Mouse (Mus musculus) adrenal gland, adult (tissue): ENCODE measurements around the gene Pdzk1ip1.

Source experiments
- DNase-seq, 2 experiments: peaks; one replicate each; pipeline ENCODE4 v3.0.0; 2022 to 2023; ENCODE audit warnings: low spot score in 1 of 2; ENCODE audit not compliant: inconsistent age in 2 of 2

The Pdzk1ip1 gene

DNA sequence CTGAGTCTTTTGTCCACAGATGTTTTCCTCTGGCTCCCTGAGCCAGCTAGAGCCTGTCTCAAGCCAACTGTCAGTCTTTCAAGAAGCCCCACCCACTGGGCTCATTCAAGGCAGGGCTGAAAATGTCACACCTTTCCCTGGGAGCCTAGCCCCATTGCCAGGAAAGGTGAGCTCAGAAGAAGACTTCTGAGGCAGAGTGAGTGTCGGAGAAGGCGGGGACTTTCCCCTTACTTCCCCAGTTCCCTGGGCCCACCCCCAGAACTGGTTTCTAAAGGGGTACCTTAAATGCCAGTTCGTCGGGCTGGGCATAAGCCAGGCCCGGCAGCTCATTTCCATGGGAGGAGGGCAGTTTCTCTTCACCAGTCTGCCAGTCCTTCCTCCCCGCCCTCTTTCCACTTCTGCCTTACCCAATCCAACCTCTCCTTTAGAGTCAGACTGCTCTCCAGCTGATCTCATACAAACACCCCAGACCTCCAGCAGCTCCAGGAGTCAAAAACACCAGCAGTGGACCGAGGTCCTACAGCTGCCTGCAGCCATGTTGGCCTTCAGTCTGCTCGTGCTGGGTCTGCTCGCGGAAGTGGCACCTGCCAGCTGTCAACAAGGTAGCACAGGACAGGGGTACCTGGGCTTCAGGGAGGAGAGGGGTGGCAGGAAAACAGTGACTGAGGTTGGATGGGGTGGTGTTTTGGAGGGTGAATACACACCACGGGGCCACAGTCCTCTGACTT, at the start of gene Pdzk1ip1:
Pdzk1ip1 (plus strand) TSS at position 98 of the 728 bp plus-strand sequence.
- no peak for DNase-seq

DNA sequence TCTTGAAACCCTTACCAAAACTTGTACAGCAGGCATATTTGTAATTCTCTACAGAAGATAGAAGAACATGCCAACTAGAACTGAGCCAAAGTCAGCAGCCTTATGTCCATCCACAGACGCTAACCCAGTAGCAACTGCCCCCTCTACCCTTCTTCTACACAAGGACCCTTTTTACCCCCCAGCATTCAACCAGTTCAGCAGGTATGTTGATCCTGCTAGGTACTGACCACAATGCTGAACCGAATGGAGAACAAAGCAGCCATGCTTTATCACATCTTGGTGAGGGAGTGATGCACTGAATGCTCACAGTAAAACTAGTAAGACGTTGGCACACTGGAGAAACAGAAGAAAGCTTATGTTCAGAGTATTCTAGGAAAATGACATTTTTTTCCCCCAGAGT, 42.9 kb upstream of the Pdzk1ip1 start:
- DNase-seq = no peak

DNA sequence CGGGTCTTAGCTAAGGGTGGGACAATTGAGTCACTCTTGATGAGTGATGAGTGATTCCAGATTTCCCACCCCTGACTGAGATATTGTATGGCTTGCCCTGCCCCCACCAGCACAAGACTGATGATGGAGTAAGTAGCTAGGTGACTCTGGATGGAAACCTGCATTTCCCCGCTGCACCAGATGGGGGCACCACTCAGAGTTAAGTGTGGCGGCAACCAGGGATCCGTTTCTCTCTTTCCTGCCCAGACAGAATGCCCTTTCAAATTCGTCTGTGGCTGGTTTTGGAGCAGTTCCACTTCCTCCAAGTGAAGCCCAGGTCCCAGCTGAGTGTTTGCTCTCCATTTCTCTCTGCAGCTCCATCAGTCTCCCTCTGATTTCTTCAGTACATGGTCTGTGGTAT, 40.8 kb upstream of the Pdzk1ip1 start:
- peak; percentile 43 to 80 for DNase-seq

DNA sequence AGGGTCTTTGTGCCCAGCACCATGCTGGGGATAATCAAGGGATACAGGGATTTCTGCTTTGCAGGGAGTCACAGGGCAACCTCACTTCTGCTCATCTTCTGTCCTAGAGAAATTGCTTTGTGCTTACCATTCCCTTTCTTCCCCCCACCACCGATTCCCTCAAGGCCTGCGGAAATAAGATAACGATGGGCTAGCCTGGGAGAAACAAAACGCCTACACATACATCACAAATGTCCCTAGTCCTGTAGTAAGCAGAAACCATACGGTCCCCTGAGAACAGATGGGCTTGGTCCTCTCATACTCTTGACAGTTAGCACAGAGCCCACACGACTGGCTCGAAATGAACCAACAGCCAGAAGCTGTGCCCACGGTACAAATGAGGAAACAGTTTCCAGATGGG, 40.3 kb upstream of the Pdzk1ip1 start:
- no peak for DNase-seq

DNA sequence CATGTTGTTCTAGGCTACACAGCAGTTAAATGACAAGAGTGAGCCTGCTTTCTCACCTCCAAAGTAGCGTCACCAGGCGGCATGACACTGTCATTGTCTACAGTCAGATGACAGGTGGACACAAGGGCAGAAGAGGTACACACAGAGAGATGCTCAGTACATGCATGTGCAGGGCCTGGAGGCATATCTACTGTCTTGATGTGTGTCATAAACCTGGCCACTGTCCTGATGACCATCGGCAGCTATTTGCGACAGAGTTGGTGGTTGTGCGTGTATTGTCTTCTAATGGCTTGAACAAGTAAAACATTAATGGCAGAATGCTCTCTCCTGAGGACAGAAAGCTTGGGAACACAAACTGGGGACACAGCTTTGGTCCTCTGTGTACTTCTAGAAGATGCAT, 37.3 kb upstream of the Pdzk1ip1 start:
- no peak for DNase-seq

DNA sequence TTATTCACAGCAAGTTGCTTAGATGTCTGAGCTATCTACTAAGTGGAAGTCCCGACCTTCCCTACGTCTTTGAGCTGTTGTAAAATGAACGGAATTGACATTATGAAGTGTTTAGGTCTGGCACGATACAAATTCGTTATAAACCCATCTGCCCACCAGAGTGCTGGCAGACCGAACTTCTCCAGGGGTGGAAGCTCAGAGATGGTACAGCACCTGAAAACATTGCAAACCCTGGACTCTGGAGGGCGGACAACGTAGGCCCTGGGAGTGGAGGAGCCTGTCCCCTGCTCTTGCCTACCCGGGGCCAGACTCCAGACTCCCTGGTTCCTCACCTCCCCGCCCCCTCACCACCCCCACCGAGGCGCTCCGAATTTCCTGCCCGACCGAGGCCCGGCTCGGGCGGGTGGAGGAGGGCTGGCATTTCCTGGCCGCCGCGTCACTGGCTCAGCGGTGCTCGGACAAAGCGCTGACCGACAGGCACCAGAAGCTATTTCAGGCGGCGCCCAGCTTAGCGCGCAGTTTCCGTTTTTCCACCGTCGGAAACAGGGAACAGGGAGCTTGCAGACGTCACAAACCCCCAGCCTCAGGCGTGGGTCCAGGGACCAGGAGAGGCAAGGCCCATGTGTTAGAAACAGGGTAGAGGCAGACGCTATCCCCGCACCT, 36.0 kb upstream of the Pdzk1ip1 start:
- DNase-seq = peak; percentile 74 to 85

DNA sequence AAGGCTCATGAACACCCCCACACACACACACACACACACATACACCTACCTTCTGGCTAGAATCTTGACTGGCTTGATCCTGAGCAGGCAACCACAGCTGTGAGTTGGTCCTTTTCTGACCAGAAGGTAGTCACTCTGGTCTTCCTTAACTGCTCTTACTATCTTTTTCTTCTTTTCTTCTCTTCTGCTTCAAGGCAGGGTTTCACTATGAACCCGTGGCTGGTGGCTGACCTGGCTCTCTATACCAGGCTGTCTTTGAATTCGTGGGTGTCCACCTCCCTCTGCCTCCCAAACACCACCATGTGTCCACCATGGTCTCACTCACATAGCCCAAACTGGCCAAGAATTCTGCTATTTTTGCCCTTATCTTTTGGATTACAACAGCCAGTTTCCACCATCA, 33.5 kb upstream of the Pdzk1ip1 start:
- no peak for DNase-seq

DNA sequence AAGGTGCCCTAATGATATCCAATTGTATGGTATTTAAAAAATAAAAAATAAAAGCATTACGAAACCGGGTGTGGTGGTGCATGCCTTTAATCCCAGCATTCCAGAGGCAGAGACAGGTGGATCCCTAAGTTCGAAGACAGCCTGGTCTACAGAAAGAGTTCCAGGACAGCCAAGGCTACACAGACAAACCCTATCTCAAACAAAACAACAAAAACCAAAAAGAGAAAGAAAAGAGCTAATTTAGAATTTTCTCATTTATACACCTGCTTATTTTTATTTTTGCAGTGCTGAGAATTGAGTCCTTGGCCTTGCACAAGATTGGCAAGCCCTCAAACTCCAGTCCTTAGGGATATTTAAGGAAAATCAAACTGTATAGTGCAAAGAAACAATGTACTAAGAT, 32.8 kb upstream of the Pdzk1ip1 start:
- no peak for DNase-seq

DNA sequence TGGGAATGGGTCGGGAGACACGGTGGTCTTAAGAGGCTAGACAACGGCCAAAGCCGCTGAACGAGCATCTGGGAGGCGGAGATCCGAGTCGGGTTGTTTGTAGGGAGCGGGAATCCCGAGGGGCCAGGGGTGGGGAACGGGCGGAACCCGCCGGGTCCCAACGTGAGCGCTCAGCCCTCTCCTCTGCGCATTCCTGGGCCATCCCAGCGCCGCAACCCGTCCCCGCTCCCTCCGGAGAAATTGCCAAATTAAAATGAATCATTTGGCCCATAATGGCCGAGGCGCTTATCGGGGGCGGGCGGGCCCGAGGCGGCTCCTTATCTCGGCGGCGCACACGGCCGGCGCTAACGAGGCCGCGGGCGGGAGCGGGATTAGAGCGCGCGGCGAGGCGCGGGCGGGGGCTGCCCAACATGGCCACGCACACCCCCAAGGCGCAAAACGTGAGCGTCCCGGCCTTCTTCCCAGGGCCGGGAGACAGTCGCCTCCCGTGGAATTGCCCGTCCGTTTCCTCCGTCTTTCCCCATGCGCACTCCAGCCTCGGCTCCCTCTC, 32.1 kb upstream of the Pdzk1ip1 start, which contains the start of gene Tal1:
Tal1 (plus strand) TSS at position 56 of the 550 bp plus-strand sequence.
- DNase-seq = peak in 1 of 2 experiments; percentile 61

DNA sequence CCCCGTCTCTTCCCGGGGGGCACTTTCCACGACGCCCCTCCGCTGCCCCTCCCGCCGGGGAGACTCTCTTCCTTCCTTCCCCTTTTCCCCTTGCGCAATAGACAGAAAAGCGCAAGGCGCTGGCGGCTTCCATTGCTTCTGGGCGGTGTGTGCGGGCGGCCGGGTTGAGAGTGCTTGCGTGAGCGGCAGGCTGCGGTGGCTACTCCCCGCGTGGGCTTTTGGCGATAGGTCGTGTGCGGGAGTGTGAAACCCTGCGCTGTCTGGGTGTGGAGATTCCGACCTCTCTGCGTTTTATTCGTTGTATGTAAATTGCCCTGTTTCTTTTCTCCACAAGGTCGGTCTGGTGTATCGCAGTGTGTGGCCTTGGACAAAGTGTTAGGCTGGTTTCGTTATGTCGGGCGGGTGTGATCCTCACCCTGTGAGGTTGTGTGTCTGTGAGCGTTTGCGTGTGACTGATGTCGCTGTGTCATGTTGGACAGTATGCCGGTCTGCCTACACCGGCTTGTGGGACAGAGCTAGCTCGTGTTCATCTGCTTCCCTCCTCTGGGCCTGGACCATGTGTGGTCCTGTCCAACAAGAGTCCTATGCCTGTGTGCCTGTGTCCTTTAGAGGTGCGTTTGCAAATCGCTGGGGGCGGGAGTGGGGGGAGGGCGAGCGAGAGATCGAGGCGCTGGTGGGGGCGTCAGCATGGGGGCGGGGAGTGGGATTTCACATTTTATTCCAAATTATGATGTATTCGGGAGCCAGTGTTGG, 31.4 kb upstream of the Pdzk1ip1 start:
- peak; percentile 27 to 85 for DNase-seq

DNA sequence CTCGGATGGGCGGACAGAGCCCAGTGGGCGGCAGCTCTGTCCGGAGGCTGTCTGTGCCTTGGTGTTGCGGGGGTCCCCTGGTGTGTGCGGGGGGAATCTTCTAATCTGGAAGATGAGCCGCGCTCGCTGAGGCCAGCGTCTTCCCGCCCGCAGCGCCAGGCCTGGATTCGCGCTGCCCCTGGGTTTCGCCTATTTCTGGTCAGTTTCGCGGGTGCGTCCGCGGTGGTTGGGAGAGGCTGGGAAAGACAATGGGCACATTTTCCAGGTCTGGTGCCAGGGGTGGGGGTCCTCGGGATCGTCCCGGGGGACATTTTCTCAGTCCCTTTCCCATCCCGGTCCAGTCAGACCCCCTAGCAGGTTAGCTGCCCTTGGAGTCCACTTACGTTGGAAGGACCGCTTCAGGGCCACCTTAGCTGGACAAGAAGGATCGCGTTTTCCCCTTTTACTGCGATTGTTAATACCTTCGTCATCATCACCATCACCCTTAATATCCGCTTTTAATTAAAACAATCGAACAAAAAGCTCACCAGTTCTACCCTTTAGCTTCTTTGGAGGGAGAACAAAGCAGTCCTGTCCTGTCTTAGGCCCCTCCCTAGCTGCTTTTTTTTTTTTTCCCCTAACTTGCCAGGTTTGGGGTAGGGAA, 30.7 kb upstream of the Pdzk1ip1 start:
- DNase-seq = peak; percentile 17 to 64

DNA sequence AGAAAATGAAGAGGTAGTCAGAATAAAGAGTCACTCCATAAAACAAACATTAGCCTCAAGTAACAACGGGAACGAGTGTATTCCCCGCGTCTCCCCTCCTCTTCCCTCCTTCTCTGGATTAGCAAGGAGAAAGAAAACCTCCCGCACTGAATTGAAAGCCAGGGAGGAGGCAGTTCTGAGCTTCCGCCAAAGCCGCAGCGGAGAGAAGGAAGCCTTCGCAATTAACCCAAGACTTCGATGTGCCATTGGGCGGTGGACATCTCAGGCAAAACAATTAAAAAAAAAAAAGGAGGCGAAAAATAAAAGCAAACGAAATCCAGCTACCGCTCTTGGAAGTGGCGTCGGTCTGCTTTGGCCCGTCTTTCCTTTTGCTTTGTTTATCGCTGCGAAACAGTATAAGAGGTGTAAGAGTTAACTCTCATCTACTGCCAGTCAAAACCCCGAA, 30.2 kb upstream of the Pdzk1ip1 start:
- DNase-seq = no peak

DNA sequence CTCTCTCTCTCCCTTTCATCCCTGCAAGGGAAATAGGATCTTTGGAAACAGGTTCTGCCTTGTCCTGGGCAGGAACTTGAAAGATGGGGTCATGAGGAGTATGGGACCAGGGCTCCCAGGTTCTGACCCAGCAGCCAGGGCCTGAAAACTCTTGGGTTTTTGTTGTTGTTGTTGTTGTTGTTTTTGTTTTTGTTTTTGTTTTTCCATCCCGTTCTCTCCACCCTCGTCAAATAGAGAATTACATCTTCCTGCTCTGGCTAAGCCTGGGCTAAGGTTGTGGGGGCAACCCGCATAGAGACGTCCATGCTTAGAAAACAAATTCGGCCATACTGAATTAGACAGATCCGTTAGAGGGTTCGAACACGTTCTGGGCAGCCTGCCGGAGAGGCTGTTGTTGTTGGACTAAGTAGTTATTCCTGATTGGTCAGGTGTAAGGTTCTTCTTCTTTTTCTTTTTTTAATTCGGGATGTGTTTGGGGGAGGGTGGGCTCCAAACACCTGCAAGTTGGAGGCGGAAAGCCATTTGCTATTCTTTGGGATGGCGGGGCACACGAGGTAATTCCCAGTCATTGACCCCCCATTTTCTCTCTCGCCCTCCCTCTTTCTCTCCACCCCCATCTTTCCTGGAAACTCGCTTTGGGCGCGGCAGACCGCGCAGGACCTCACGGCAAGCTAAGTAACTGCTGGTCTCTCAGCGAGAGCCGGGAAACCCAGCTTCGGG, 29.5 kb upstream of the Pdzk1ip1 start:
- DNase-seq = peak in 1 of 2 experiments; percentile 40

DNA sequence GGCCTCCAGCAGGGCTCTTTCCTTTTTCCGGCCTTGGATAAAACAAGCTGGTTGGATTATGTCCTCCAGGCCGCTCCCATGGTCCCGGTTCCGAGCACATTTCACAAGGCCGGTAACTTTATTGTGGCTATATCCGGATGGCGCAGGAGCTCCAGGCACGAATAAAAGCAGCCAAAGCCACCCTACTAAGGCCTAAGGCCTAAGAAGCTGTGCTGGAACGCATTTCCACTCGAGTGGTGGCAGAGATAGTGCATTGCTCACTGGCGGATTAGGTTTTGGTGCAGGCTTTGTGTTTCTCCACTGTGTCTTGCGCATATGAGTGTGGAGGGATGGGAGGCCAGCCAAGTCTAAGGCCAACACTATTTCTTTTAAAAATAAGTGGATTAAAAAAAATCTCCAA, 28.6 kb upstream of the Pdzk1ip1 start:
- DNase-seq = peak in 1 of 2 experiments; percentile 63

DNA sequence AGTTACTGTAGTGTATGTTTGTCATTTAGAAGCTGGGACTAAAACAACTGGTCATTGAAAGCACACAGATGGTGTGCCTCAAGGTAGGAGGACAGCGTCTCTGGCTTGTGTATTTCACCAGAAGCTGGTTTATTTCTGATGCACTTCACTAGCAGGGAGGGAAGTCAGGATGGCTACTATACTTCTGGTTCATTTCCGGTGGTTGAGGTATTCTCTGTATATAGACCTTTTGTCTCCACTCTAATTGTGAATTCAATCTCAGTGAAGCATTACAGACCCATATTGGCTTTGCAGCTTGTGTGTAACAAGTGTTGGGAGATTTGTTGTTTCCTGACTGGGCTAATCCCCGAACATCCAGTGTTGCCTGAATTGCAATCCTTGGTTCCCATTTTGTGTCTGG, 27.8 kb upstream of the Pdzk1ip1 start:
- DNase-seq = no peak

DNA sequence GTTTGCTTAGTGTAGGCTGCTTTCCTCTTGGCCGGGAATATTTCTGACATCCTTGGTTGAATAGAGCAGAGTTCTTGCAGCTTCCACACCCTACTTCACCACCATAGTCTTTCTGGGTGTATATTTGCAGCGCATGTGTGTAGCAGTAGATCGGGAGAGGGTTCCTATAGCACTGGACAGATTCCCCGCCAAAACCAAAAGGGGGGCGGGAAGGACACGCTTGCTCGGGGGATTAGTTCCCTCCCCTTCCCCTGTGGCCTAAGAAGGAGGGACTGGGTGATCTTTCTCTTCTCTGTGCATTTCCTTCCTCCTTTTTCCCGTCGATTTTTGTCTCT, 26.0 kb upstream of the Pdzk1ip1 start:
- DNase-seq = no peak

DNA sequence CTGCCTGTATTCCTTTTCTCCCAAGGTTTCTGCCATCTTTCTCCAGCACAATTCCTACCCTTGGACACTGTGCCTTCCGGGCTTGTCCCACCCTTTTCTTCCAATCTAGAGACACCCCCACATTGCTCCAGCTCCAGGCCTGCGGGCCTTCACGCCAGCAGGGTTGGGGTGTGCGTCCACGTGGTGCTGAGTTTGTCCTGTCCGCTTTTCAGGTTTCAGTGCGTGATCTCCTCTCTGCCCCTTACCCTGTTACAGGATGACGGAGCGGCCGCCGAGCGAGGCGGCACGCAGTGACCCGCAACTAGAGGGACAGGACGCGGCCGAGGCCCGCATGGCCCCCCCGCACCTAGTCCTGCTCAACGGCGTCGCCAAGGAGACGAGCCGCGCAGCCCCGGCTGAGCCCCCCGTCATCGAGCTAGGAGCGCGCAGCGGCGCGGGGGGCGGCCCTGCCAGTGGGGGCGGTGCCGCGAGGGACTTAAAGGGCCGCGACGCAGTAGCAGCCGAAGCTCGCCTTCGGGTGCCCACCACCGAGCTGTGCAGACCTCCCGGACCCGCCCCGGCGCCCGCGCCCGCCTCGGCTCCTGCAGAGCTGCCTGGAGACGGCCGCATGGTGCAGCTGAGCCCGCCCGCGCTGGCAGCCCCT, 25.5 kb upstream of the Pdzk1ip1 start:
- peak; percentile 23 to 55 for DNase-seq

DNA sequence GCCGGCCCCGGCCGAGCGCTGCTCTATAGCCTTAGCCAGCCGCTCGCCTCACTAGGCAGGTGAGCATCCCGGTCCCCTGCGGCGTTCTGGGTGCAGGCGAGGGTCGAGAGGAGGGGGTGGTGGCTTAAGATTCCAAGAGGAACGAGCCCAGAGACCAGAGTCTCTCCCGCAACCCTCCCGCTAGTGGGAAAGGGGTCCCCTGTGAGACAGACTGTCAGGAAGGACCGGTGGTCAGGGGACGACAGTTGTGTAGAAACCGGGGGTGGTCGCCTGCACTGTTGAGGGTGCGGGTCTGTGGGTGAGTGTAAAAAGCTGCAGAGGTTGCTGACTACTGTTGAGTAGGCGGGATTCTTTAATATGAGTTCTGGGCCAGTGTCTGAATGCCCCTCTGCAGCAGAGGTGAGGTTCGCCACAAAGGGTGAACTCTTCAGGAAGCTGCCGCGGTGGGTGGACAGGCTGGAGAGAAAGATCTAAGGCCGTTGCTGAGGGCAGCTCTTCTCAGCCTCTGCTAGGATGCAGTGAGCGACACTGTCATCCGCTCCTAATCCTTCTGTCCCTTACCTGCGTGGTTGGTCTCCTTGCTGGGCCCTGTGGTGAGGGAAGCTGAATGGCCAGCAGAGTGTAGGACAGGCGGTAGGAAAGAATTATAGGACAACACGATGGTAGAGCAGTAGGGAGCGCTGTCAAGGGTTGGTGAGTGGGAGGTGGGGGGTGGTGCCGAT, 24.8 kb upstream of the Pdzk1ip1 start:
- no peak for DNase-seq

DNA sequence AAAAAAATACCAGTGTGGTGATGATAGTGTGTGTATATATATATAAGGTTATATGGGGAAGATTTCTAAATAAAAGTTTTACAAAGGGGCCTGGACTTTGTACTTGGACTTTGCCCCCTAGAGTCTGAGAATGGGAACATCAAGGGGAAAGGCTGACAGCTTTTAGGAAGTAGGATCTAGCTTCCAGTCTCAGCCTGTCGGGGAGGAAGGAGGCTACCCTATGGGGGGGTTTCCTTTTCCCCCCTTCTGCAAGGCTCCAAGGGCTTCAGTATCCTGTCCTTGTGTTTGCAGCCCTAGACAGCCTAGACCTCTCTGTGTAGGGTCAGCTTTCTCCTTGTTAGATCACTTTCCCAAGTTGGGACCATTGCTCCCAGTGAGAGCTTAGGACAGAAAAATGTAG, 16.8 kb upstream of the Pdzk1ip1 start:
- DNase-seq = no peak
